Mouse (Mus musculus): ENCODE results near the gene Rgs6.

DNA sequence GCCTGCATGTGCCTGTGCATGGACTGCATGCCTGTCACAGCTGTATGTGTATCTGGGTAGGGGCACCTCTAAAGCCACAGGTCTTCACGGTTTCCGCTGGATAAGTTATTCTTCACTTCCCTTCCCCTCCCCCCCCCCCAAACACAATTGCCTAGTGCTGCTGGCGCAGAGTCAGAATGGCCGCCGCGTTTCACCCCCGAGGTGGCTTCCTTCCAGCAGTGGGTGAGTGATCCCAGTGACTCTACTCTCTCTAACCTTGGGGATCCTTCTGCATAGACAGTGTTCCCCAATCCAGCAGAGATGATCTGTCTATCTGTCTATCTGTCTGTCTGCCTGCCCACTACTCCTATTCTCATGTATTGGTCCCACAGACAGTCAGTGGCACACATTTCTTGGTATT lies 561.9 kb downstream of the Rgs6 start:
- TF ChIP-seq POLR2A (IDR thresholded peaks at IDR 0.05; ENCODE audit: insufficient read depth, low read depth, low read length) (no peak), CTCF (IDR thresholded peaks at IDR 0.05) (no peak)

Measured in heart, adult 2 months (tissue).